In the genomic region with DNA sequence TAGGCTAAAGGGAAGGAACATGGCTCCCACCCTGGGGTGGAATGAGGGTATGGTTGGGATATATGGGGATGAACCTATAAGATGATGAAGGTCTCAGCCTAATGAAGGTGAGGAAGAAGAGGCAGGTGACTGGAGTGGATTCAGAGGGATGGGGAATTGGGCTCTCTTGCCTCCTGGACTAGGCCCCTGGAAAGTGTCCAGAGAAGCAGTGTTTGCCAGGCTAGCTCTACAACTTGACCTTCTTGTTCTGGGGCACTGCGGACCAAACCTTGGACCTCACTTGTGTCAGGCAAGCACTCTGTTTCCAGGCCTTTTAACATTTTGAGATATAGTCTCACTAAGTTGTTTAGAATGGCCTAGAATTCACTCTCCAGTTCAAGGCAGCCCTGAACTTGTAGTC, we compare ENCODE assay signal across 14 mouse cellular contexts.
"Had no signal": no experiment of that assay in that cellular context is flagged by ENCODE, and none has a peak within 500 bp of the region (broad histone marks: within the 10 kb centered on the region; RNA-seq: fewer than 3 reads in every experiment).

No protein-coding gene starts in this region.

- H3K9ac ChIP-seq: limb, embryonic 12.5 days; limb, embryonic 15.5 days; liver, embryonic 13.5 days had no signal

- DNase-seq: left cerebral cortex, postnatal 4 days; liver, embryonic 13.5 days; lung, adult 2 months; lung, postnatal 14 days; lung, postnatal 4 days; midbrain, embryonic 14.5 days; right cerebral cortex, adult 18-20 months; right cerebral cortex, postnatal 14 days; right cerebral cortex, postnatal 4 days; thymus, adult 18-20 months; thymus, postnatal 36 days had no signal

- H3K4me3 ChIP-seq: limb, embryonic 12.5 days; limb, embryonic 15.5 days; liver, embryonic 13.5 days had no signal

- H3K27me3 ChIP-seq: limb, embryonic 12.5 days; limb, embryonic 15.5 days; liver, embryonic 13.5 days had no signal

- H3K4me1 ChIP-seq: limb, embryonic 12.5 days had no signal

- H3K27ac ChIP-seq: limb, embryonic 12.5 days; limb, embryonic 15.5 days; liver, embryonic 13.5 days; stomach, postnatal 0 days had no signal
